Mouse (Mus musculus): ENCODE data around the gene Nlrc3.

DNA sequence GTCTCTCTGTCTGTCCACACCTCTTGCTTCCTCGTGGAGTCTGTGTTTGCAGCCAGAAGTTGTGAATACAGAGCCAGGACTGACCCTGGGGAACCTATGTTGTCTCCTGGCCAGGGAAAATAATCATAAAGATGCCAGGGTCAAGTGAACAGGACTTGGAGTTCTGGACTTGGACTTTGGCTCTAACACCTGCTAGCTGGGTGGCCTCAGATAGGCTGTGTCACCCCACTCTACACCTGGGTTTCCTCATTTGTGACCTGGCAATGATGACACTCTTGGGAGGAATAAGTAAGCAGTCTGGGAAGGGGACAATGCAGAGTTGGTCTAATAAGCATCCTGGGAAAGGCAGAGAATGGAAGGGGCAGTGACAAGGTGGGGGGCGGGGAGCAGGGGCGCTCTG lies 10.9 kb downstream of the Nlrc3 start:
- TF ChIP-seq POLR2A (IDR thresholded peaks at IDR 0.05; ENCODE audit: low read depth, low read length) (no peak), CTCF (conservative IDR thresholded peaks at IDR 0.05; ENCODE audit: insufficient read depth, insufficient read length, low read depth, low read length) (no peak)
